In the genomic region with DNA sequence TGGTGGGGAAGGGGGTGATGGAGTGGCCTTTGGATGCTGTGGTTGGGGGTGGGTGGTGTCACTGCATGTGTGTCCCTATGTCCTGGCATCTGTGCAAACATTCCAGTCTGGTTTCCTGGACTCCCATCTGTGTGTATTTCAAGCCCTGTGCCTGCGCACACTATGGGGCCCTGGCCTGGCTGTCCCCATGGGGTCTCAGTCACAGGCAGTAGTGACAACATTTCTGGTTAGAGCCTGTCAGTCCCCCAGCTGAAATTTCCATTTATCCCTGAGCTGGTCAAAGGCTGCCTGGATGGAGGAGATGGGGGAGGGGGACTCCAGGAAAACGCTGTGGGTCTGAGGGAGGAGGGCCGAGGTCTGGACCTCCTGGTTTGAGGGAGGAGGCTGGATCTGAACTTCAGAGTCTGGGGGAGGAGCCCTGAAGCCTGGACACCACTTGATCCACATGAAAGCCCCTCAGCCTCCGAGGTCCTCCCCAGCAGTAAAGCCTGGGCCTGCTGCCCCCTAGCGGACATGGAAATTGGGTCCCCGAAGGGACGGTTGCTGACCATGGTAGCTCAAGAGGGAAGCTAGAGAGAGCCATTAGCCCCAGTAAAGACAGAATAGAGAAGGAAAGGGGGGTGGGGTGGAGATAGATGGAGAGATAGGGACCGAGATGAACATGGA, we compare ENCODE assay signal across 9 mouse cellular contexts. TPM values are rescaled to one million over a fixed set of nuclear protein-coding genes. Genes with fewer than 3 reads are reported as not detected.
A peak's percentile ranks its signal among the peaks of the same experiment; 100 is the strongest.
DNase-seq lines count a peak whose midpoint lies in the region; ATAC-seq lines count a peak whose summit lies in the region.
"Had no signal": no experiment of that assay in that cellular context is flagged by ENCODE, and none has a peak within 500 bp of the region (broad histone marks: within the 10 kb centered on the region; RNA-seq: fewer than 3 reads in every experiment).

No protein-coding gene starts in this region.

- H3K27ac ChIP-seq in forebrain, embryonic 15.5 days (replicated peaks): no peak overlapping the region
- peak overlapping the region; percentile 40; the same call in 1 of the 2 replicates for H3K27ac ChIP-seq in hindbrain, embryonic 12.5 days
- H3K27ac ChIP-seq in midbrain, embryonic 12.5 days (replicated peaks): peak overlapping the region; percentile 50

- DNase-seq in kidney, adult 18-20 months: peak; percentile 74
- DNase-seq in kidney, adult 11 months: no peak
- peak; percentile 46 for DNase-seq in c-Kit-positive CD71-positive TER-119-negative erythroid progenitor cells, embryonic 14.5 days (ENCODE audit: low read depth)
- peak; percentile 29 to 39 for DNase-seq in left cerebral cortex, postnatal 36 days (ENCODE audit: low spot score in 2 of 2)
- peak; percentile 69 to 77 for DNase-seq in spleen, postnatal 36 days (ENCODE audit: low spot score in 2 of 2)

- peaks cover 85% of the 10 kb centered on the region for H3K27me3 ChIP-seq in forebrain, embryonic 15.5 days
- peaks cover 98% of the 10 kb centered on the region for H3K27me3 ChIP-seq in hindbrain, embryonic 12.5 days
- H3K27me3 ChIP-seq in midbrain, embryonic 12.5 days: peaks cover 99% of the 10 kb centered on the region

- peaks cover 26% of the 10 kb centered on the region for H3K4me1 ChIP-seq in forebrain, embryonic 15.5 days
- H3K4me1 ChIP-seq in hindbrain, embryonic 12.5 days: peaks cover 64% of the 10 kb centered on the region
- peaks cover 48% of the 10 kb centered on the region for H3K4me1 ChIP-seq in midbrain, embryonic 12.5 days

- 2% methylated on average over 8 of the region's 8 CpGs for WGBS in forebrain, embryonic 15.5 days
- 1% methylated on average over 8 of the region's 8 CpGs for WGBS in hindbrain, embryonic 12.5 days
- under 1% methylated on average over 8 of the region's 8 CpGs for WGBS in midbrain, embryonic 12.5 days

- ATAC-seq in forebrain, embryonic 15.5 days (replicated peaks): 0 out of 2 replicates have a peak, but pooled peaks have one; percentile 19
- ATAC-seq in hindbrain, embryonic 12.5 days (ENCODE audit: low FRiP score): peak; percentile 68
- peak; percentile 67 for ATAC-seq in midbrain, embryonic 12.5 days (ENCODE audit: low FRiP score, low read depth)

- H3K9me3 ChIP-seq in forebrain, embryonic 15.5 days: no peaks in the 10 kb centered on the region
- no peaks in the 10 kb centered on the region for H3K9me3 ChIP-seq in hindbrain, embryonic 12.5 days (replicated peaks)
- H3K9me3 ChIP-seq in midbrain, embryonic 12.5 days: no peaks in the 10 kb centered on the region

- no peaks in the 10 kb centered on the region for H3K36me3 ChIP-seq in forebrain, embryonic 15.5 days
- no peaks in the 10 kb centered on the region for H3K36me3 ChIP-seq in hindbrain, embryonic 12.5 days
- H3K36me3 ChIP-seq in midbrain, embryonic 12.5 days: no peaks in the 10 kb centered on the region

- H3K4me2 ChIP-seq in forebrain, embryonic 15.5 days (replicated peaks): no peak overlapping the region
- H3K4me2 ChIP-seq in hindbrain, embryonic 12.5 days (replicated peaks): no peak overlapping the region
- H3K4me2 ChIP-seq in midbrain, embryonic 12.5 days (replicated peaks): peak overlapping the region; percentile 44; the same call in 1 of the 2 replicates

- H3K9ac ChIP-seq in forebrain, embryonic 15.5 days (replicated peaks): no peak overlapping the region
- no peak overlapping the region for H3K9ac ChIP-seq in hindbrain, embryonic 12.5 days
- H3K9ac ChIP-seq in midbrain, embryonic 12.5 days (replicated peaks): no peak overlapping the region

- intact Hi-C loops in left cerebral cortex, postnatal 36 days (cut with DNase I): no loop called here

- no peak overlapping the region for H3K4me3 ChIP-seq in forebrain, embryonic 15.5 days
- H3K4me3 ChIP-seq in hindbrain, embryonic 12.5 days: no peak overlapping the region
- no peak overlapping the region for H3K4me3 ChIP-seq in midbrain, embryonic 12.5 days

RNA-seq across cellular contexts. Expression of a gene that starts 5.8 kb away (rescaled TPM):
- polyA plus RNA-seq in forebrain, embryonic 15.5 days (2015; fragmentation: Nextera tagmentation; extraction: Ambion mirVana): 0.22 and 1.3 TPM in 2 replicates
- polyA plus RNA-seq in hindbrain, embryonic 12.5 days (2016; fragmentation: Nextera tagmentation; extraction: Ambion mirVana): 9.4 and 13.8 TPM in 2 replicates
- total RNA-seq in left cerebral cortex, postnatal 36 days (2021): not detected
- 3.6 and 5.9 TPM in 2 replicates for polyA plus RNA-seq in midbrain, embryonic 12.5 days (2016; fragmentation: Nextera tagmentation; extraction: Ambion mirVana)
- polyA plus RNA-seq: liver, embryonic 16.5 days had no signal

RNA-seq across cellular contexts. Expression of a gene that starts 22.5 kb away (rescaled TPM):
- polyA plus RNA-seq in forebrain, embryonic 15.5 days (2015; fragmentation: Nextera tagmentation; extraction: Ambion mirVana): 195 and 196 TPM in 2 replicates
- 122 and 138 TPM in 2 replicates for polyA plus RNA-seq in hindbrain, embryonic 12.5 days (2016; fragmentation: Nextera tagmentation; extraction: Ambion mirVana)
- 100 to 1,000 TPM; 276 to 329 TPM for total RNA-seq in left cerebral cortex, postnatal 36 days (2021)
- polyA plus RNA-seq in midbrain, embryonic 12.5 days (2016; fragmentation: Nextera tagmentation; extraction: Ambion mirVana): 111 and 118 TPM in 2 replicates

RNA-seq across cellular contexts. Expression of a gene that starts 47.4 kb away (rescaled TPM):
- polyA plus RNA-seq in forebrain, embryonic 15.5 days (2015; fragmentation: Nextera tagmentation; extraction: Ambion mirVana): 74.4 and 82.0 TPM in 2 replicates
- 91.2 and 91.8 TPM in 2 replicates for polyA plus RNA-seq in hindbrain, embryonic 12.5 days (2016; fragmentation: Nextera tagmentation; extraction: Ambion mirVana)
- total RNA-seq in left cerebral cortex, postnatal 36 days (2021): 10 to 100 TPM; 58.2 to 98.5 TPM
- polyA plus RNA-seq in midbrain, embryonic 12.5 days (2016; fragmentation: Nextera tagmentation; extraction: Ambion mirVana): 78.6 and 79.4 TPM in 2 replicates

RNA-seq across cellular contexts. Expression of a gene that starts 52.9 kb away (rescaled TPM):
- polyA plus RNA-seq in forebrain, embryonic 15.5 days (2015; fragmentation: Nextera tagmentation; extraction: Ambion mirVana): 0.20 and 0.34 TPM in 2 replicates
- polyA plus RNA-seq in hindbrain, embryonic 12.5 days (2016; fragmentation: Nextera tagmentation; extraction: Ambion mirVana): 0.23 and 0.36 TPM in 2 replicates
- under 1 TPM; 0.49 to 0.54 TPM for total RNA-seq in left cerebral cortex, postnatal 36 days (2021)
- polyA plus RNA-seq in midbrain, embryonic 12.5 days (2016; fragmentation: Nextera tagmentation; extraction: Ambion mirVana): 0.31 and 0.36 TPM in 2 replicates

RNA-seq across cellular contexts. Expression of a gene that starts 55.7 kb away (rescaled TPM):
- polyA plus RNA-seq in forebrain, embryonic 15.5 days (2015; fragmentation: Nextera tagmentation; extraction: Ambion mirVana): 181 and 191 TPM in 2 replicates
- polyA plus RNA-seq in hindbrain, embryonic 12.5 days (2016; fragmentation: Nextera tagmentation; extraction: Ambion mirVana): 110 and 121 TPM in 2 replicates
- 1,000 to 10,000 TPM; 2,106 to 2,179 TPM for total RNA-seq in left cerebral cortex, postnatal 36 days (2021)
- polyA plus RNA-seq in midbrain, embryonic 12.5 days (2016; fragmentation: Nextera tagmentation; extraction: Ambion mirVana): 77.8 and 86.3 TPM in 2 replicates
